Mouse (Mus musculus): ENCODE measurements around the gene Gm45194.

DNA sequence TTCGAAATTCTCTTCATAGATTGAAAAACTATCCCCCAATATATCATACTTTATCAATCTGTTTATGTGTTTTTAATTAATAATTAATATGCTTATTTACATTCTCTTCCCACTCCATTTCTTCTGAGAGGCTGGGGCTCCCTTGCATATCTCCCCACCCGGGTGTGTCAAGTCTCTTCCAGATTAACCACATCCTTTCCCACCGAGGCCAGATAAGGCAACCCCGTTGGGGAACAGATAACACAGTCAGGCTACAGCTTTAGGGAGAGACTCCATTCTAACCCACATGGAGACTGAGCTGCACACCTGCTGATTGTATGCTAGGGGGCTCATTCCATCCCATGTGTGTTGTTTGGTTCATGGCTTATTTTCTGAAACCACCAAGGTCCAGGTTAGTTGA, 69.7 kb downstream of the Gm45194 start:
- TF ChIP-seq POLR2A (IDR thresholded peaks at IDR 0.05; ENCODE audit: extremely low read depth, insufficient read depth, low read length) (no peak), CTCF (IDR thresholded peaks at IDR 0.05; ENCODE audit: low read depth, low read length) (no peak)

All from liver, adult 2 months (tissue).